ENCODE assay signal across 22 mouse cellular contexts in genomic region chr5:86511538-86511937, GRCm38 (mm10). TPM values are rescaled to one million over a fixed set of nuclear protein-coding genes. Genes with fewer than 3 reads are reported as not detected.
"Had no signal": no experiment of that assay in that cellular context is flagged by ENCODE, and none has a peak within 500 bp of the region (broad histone marks: within the 10 kb centered on the region; RNA-seq: fewer than 3 reads in every experiment).

No protein-coding gene starts in this region.

- H3K4me3 ChIP-seq: kidney, embryonic 15.5 days; limb, embryonic 12.5 days; limb, embryonic 15.5 days; midbrain, embryonic 12.5 days; midbrain, embryonic 15.5 days; neural tube, embryonic 12.5 days; neural tube, embryonic 15.5 days had no signal

- H3K4me2 ChIP-seq: kidney, embryonic 15.5 days; limb, embryonic 12.5 days; limb, embryonic 15.5 days; liver, embryonic 11.5 days; lung, embryonic 14.5 days; midbrain, embryonic 12.5 days; midbrain, embryonic 15.5 days; neural tube, embryonic 12.5 days; neural tube, embryonic 15.5 days had no signal

- H3K9ac ChIP-seq: kidney, embryonic 15.5 days; limb, embryonic 12.5 days; limb, embryonic 15.5 days; liver, embryonic 14.5 days; liver, postnatal 0 days; lung, embryonic 14.5 days; midbrain, embryonic 12.5 days; midbrain, embryonic 15.5 days; neural tube, embryonic 12.5 days; neural tube, embryonic 15.5 days had no signal

- H3K27me3 ChIP-seq: kidney, embryonic 15.5 days; limb, embryonic 12.5 days; limb, embryonic 15.5 days; midbrain, embryonic 12.5 days; midbrain, embryonic 15.5 days; neural tube, embryonic 12.5 days; neural tube, embryonic 15.5 days had no signal

- H3K4me1 ChIP-seq: kidney, embryonic 15.5 days; limb, embryonic 12.5 days; limb, embryonic 15.5 days; midbrain, embryonic 12.5 days; midbrain, embryonic 15.5 days; neural tube, embryonic 12.5 days; neural tube, embryonic 15.5 days had no signal

- H3K9me3 ChIP-seq: kidney, embryonic 15.5 days; limb, embryonic 12.5 days; limb, embryonic 15.5 days; midbrain, embryonic 12.5 days; midbrain, embryonic 15.5 days; neural tube, embryonic 12.5 days; neural tube, embryonic 15.5 days had no signal

- ATAC-seq: liver, postnatal 0 days; lung, postnatal 0 days; midbrain, embryonic 15.5 days had no signal

- H3K27ac ChIP-seq: kidney, embryonic 15.5 days; limb, embryonic 12.5 days; limb, embryonic 15.5 days; liver, embryonic 14.5 days; macrophage; midbrain, embryonic 12.5 days; midbrain, embryonic 15.5 days; neural tube, embryonic 12.5 days; neural tube, embryonic 15.5 days had no signal

- DNase-seq: kidney, adult 8-10 months; kidney, postnatal 10 days; kidney, postnatal 36 days; left cerebral cortex, postnatal 4 days; liver, postnatal 0 days; lung, embryonic 14.5 days; thymus, adult 18-20 months; thymus, postnatal 14 days had no signal

- H3K36me3 ChIP-seq: kidney, embryonic 15.5 days; limb, embryonic 12.5 days; limb, embryonic 15.5 days; midbrain, embryonic 12.5 days; midbrain, embryonic 15.5 days; neural tube, embryonic 12.5 days; neural tube, embryonic 15.5 days had no signal

RNA-seq across cellular contexts. Expression of gene Tmprss11g, which starts 6.9 kb away (rescaled TPM):
- polyA plus RNA-seq: kidney, embryonic 15.5 days; limb, embryonic 12.5 days; liver, embryonic 11.5 days; liver, embryonic 14.5 days; liver, postnatal 0 days; lung, embryonic 14.5 days; lung, postnatal 0 days; macrophage; midbrain, embryonic 12.5 days; midbrain, embryonic 15.5 days; neural tube, embryonic 12.5 days; neural tube, embryonic 15.5 days; small intestine, adult 2 months; spleen, adult 2 months; testis, adult 2 months had no signal

RNA-seq across cellular contexts. Expression of gene Tmprss11a, which starts 42.7 kb away (rescaled TPM):
- polyA plus RNA-seq: limb, embryonic 12.5 days; limb, embryonic 15.5 days; liver, embryonic 11.5 days; liver, embryonic 14.5 days; liver, postnatal 0 days; lung, postnatal 0 days; macrophage; midbrain, embryonic 12.5 days; midbrain, embryonic 15.5 days; neural tube, embryonic 12.5 days; neural tube, embryonic 15.5 days; small intestine, adult 2 months; spleen, adult 2 months; testis, adult 2 months had no signal
